Mouse (Mus musculus) bone marrow, adult 2 months (tissue): ENCODE data around the gene Gimap9.

Experiments used
- CTCF ChIP-seq: fragments of 200-500 bp; IDR thresholded peaks from 2 replicates; pipeline ENCODE4 v1.5.1; 2011; ENCODE audit warnings: low read length, control low read depth; ENCODE audit not compliant: control insufficient read depth, insufficient read depth
- POLR2A ChIP-seq: fragments of 200-500 bp; IDR thresholded peaks from 2 replicates; pipeline ENCODE4 v1.6.1; 2011; ENCODE audit warnings: low read depth, mild to moderate bottlenecking, control low read depth, low read length, borderline replicate concordance; ENCODE audit not compliant: control insufficient read depth

DNA sequence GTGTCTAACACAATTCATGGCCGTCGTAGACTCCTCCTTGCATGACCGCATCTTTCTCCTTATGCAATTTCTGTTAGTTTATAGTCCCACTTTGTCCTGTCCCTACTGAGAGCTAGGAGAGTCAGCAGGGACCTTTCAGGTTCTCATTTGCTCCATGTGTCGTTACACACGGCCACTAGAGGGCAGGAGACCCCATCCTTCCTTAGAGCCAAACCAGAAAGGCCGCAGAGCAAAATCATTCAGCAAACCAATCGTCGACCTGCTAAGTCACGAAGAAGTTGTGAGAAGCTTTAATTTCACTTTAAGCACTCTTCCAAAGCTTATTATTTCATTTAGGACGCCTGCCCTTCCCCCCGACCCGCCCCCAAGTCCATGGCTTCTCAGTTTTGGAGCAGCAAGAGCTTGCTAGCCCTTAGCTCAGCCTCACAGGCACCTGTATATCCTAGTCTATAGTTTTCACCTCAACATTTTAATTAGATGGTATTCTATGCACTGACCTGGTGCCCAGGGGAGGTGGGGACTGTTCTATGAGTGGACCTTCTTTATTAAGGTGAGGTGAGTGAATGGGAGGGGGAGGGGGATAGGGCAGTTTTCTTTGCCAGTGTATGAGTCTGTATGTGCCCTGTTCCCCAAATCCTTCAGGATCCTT, 30.1 kb upstream of the Gimap9 start:
- no peak for TF ChIP-seq POLR2A
- peak; percentile 87 for TF ChIP-seq CTCF
